Mouse (Mus musculus): ENCODE results near the gene Ubr3.

DNA sequence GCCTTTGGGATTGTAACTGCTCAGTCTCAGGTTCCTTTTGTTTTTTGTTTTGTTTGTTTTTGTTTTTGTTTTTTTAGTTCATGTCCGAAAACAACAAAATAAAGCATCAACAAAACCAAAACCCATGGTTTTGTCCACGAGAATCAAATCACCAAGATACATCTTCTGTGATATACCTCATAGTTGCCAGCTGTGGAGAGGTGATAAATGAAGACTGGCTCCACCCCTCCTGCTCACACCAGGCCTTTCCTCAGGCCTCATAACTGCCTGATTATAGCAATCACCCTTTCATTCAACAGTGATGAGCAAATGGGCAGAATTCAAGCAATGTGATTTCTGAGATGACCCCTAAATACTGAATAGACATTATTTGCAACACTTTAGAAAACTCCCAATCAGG, 127.4 kb downstream of the Ubr3 start:
- no peak for TF ChIP-seq CTCF (IDR thresholded peaks at IDR 0.05; ENCODE audit: borderline replicate concordance, insufficient read depth, low read length)
- TF ChIP-seq POLR2A (IDR thresholded peaks at IDR 0.05; ENCODE audit: low read depth, low read length) = no peak

All from embryonic fibroblast, embryonic 13.5 days (primary cell).